Mouse (Mus musculus) left cerebral cortex, adult 18-20 months (tissue): ENCODE measurements around the gene Mysm1. TPM values are rescaled to one million over a fixed set of nuclear protein-coding genes. Genes with fewer than 3 reads are reported as not detected.

Experiments used
- DNase-seq, 2 experiments: peaks; one replicate each; pipeline ENCODE4 v3.0.0; 2021 to 2022; ENCODE audit warnings: low spot score in 2 of 2, mixed read lengths in 1 of 2
- long read RNA-seq, 2 experiments: library from polyadenylated mRNA; stranded (forward); transcript quantifications; one replicate each; pipeline ENCODE4 v2.0.0; 2021
- total RNA-seq, 2 experiments: library from RNA; stranded (reverse); gene quantifications; 2 replicates each; pipeline ENCODE4 v1.2.3; 2021

Mysm1 gene
- 10 to 100 TPM; 33.0 to 34.0 TPM for total RNA-seq
- long read RNA-seq, experiment 1, full-length matches to known transcripts, result 2 of 6 reads
- long read RNA-seq, experiment 1, partial matches to known transcripts, result 1 of 6 reads
- long read RNA-seq, experiment 1, other reads (novel, unspliced or antisense), result 3 of 6 reads
- long read RNA-seq, experiment 2, partial matches to known transcripts, result 0 of 8 reads
- long read RNA-seq, experiment 2, other reads (novel, unspliced or antisense), result 6 of 8 reads

DNA sequence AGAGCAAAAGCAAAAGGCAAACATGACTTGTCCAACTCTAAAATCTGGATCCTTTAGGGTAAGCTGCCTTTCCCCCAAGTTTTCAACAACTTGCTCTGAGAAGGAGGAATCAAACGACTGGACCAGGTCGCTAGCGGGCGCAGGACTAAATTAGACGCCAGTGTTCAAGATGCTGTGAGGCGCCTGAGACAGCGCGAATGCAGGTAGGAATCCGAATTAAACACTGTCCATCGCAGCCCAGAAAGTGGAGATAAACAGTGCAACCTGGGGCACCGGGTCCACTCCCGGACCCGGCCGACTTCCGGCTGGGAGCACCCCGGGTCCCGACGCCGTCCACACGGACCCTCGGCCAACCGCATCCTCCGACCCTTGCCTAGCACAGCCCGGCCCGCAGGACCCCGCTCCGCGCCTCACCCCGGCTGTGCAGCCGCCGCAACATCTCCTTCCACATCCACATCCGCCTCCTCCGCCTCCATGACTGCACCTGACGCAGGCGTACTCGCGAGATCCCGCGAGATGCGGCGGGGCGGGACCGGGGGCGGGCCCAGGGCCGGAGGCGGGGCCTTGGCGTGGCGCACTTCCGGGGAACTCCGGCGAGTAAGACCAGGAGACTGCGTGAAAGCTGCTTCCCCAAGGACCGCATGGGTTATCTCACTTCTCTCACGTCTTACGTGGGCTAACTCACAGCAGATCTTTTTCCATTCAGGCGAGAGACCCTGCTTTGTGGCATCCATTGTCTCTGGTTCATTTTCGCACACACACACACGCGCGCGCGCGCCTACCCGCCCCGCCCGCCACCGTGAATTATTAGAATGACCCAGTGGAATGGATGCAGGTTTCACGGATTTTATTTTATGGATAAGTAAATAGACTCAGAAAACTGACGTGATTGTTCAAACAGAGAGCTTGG lies at the start of gene Mysm1:
Mysm1 (minus strand) TSS at position 511 of the 910 bp plus-strand sequence.
- peak; percentile 94 to 95 for DNase-seq

DNA sequence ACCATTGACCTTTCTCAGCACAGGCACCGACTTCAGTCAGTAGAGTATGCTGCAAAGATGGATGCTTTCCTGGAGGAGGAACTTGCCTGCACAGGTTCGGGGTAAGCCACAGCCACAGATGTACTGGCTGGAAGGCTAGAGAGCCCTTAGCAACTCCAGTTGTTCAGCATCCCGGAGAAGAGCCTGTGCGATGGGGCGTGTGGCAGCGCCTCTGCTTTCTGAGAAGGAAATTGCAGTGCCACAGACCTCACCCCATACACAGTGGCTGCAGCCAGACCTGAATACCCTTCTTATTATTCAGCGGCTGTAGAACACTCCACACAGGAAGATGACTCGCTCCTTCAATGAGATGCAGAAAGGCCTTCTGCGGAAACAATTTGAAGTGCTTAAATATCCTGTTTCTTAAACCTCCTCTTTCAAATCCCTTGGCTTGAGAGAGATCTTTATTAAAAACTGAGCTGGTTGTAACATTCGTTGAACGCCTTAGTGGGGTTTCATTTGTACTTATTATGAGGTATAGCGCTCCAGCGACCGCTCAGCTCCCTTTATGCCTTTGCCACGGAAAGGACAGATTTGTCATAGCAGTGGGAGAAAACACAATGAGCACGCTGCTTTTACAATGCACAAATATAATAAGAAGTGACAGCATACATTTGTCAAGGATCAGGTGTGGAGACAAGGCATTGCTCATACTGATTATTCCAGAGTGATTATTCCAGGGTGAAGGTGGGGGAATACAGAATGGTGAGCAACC lies 47.1 kb upstream of the Mysm1 start:
- DNase-seq, result no peak

DNA sequence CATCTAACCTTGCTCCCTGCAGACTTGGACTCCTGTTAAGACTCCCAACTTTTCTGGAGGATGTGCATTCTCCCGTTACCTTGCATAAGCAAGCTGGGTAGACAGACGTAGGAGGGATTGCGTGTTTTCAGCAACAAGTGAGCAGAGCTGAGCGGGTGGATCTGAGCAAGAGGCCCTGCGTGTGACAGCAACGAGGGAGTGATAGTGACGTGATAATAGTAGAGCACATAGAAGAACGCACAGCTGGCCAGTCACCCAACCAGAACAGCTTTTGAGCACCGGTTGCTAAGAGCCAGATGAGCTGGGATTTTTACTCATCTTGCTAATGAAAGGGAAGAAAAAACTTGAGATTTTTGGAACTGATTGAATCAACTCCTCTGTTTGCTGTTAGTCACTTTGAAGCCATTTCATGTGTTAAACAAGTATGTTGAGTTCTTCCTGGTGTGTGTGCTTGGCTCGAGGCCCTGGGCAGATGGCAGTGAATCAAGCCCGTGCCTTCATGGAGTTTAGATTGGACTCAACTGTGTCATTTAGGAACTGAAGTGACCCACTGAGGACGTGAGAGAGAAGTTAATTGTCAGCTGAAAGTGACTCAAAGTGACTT lies 44.6 kb upstream of the Mysm1 start:
- DNase-seq, result peak in 1 of 2 experiments; percentile 19

DNA sequence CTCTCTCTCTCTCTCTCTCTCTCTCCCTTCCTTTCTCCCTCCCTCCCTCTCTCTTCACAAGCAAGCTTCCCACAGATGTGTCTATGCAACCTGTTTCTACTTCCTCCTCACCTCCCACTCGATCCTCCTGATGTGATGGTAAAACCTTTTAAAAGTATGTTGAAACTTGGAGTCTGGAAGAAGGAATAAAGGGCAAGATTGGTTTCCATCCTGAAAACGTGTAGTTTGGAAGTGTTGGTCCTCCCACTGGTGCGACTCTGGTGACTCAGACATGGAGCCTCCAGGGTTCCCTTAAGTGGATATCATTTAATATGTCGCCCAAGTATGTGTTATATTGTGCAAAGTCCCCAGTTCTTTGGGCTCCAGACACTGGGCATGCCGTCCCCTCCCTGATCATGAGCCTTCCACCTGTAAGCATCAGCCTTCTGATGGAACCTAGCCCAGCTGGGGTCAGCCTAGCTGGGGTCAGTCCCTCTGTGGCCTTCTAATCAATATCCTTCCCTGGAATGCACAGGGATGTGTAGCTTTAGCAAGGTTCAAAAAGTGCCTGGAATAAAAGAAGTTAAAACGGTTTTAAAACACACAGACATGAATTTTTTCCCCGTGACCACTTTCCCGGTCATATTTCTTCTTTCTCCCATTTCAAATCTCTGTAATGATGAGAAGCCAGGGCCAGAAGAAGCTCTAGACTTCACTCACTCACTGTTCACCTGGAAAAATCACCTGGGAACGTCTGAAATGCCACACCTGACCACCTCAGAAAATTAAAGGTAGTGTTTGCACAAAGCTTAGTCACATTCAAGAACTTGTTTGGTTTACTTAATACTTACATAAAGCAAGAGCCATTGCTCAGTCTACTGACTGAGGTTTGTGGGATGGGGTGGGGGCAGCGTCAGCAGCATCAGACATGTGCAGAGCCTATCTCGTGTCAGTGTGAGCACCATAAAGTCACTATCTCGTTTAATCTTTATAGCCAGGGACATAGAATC lies 43.0 kb upstream of the Mysm1 start:
- DNase-seq, result peak; percentile 8 to 18

DNA sequence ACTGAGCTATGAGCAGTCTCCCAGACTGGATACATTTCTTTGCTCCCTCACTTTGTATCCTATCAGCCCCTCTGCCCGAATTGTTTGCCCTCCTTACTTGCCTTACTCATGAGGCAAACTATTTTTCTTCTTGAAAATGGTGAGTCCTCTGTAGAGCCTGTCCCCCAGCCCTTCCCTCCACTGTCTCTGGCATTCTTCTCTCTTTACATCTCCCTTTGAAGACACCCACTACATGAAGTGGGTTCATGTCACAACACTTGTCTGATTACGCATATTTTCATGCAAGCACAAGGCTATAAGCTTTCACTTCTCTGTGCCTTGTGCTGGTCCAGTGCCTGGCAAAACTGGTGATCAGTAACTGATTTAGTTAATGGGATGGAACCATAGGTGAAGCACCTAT lies 41.3 kb upstream of the Mysm1 start:
- no peak for DNase-seq

DNA sequence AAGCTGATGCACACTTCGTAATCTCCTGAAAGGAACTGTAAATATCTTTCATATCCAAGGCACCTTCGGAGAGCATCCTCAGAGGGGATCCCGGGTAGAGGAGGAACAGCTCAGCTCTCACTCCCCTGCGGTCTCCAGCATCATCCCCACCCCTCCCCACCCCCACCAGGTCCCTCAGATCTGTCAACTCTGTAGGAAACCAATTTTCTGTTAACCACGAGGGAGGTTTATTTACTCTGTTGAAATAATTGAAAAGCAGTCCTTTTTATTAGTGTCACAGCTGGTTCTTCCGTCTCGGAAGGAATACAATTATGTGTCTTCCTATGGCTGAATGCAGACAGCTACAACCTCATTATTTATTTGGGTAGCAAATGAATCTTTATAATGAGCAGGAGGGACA lies 39.3 kb upstream of the Mysm1 start:
- DNase-seq, result no peak

DNA sequence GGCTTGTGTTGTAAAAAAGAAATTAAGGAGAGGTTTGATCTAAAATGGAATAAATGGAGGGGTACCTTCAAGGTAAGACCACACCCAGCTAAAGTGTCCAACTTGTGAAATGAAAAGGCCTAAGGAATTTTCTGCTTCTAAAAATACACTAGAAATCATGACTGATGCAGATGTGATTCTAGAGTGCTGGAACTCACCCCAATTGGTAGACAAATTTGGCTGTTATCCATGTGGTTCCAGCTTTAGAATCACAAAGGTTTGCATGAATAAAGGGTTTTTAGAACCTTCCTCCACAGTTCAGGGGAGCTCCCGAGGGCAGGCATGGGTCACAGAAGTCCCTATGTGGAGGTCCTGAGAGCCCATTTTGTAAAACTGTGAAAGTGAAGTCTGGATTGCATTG lies 33.8 kb upstream of the Mysm1 start:
- DNase-seq, result no peak

DNA sequence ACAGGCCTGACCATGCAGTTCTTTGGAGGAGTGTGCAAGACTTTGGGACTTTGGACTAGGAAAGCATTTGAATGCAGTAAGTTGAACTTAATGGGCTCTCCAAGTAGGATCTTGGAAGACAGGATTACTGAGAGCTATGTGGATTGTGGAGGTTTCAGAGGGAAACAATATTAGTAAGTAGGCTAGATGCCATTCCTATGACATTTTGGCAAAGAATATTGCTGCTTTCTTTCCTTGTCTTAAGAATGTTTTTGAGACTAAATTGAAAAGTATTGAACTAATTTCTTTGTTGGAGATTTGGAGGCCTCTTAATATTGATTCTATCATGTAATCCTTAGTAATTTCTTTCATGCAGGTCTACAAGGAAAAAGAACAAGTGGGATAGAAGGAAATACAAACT lies 33.4 kb upstream of the Mysm1 start:
- no peak for DNase-seq

DNA sequence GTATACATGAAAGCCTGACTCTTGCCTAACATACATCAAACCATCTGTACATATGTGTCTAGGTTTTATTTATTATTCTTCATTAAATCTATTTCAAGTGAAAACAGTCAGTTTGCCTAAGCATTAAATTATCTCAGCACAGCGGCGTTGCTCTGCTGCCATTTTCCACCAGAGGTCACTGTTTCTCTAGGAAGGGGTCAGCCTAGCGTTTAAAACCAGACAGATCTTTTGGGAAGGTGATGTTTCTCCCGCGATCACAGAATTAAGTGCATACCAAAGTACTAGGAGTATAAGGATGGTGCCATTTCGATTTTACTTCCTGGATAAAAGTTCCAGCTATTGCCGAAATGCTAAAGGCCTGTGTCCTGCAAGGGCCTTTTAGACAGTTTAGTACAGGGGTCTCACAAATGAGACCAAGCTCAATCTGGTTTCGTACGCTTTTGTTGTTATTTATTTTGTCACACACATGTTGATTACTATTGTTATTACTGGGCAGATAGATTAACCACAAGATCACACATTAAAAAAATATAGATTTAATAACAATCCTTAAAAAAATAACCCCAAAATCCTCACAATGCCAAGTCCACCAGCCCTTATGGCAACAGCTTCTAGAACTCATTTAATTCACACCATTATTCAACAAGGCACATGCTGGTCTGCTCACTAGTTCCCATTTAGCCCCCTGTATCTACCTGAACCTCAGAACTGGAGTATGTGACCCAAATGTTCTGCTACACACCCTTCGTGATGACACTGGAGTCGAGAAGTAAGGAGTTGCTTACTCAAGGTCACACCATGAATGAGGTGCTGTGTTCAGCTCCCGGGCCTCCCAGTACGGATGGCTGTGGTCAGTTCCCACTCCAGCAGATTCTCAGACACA lies 29.5 kb upstream of the Mysm1 start:
- peak; percentile 78 to 86 for DNase-seq

DNA sequence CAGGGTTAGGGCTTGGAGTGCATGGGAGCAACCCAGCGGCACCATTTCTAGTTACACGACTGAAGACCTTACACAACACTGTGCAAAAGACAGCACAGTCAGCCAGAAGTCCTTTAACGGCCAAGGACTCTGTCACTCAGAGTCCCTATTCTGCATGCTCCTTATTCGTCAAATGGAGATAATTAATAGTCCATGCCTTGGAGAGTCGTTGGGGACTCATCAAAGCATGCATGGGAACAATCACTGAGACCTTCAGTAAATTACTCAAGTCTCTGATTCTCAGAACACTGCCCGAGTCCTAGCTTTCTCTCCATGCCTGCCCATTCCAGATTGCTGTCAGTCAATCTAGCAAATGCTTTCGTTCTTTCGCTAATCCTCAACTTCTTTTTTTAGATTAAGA lies 28.9 kb upstream of the Mysm1 start:
- DNase-seq, result no peak

DNA sequence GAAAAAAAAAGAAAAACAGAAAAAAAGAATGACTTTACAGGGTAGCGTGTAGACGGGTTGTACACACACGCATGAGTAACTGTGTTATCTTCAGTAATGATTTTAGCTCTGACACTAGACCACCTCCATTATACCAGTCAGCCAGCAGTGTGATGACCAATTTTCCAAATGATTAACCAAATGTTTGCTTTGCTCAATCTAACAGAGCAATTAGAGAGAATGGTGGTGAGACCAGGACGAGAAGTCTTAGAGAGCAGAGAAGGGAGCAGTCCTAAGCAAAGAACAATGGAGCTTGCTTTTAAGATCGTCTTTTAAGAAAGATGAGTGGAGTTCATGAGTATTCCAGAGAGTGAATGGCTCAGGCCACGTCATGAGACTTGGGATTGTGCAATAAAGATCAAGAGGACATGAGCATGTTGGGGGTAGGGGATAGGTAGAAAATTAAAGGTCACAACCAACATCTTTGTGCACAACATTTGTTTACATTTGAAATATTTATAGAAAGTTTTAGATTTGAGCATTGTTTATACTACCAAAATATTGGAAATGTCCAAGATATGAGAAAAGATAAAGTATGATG lies 26.4 kb upstream of the Mysm1 start:
- DNase-seq, result no peak

DNA sequence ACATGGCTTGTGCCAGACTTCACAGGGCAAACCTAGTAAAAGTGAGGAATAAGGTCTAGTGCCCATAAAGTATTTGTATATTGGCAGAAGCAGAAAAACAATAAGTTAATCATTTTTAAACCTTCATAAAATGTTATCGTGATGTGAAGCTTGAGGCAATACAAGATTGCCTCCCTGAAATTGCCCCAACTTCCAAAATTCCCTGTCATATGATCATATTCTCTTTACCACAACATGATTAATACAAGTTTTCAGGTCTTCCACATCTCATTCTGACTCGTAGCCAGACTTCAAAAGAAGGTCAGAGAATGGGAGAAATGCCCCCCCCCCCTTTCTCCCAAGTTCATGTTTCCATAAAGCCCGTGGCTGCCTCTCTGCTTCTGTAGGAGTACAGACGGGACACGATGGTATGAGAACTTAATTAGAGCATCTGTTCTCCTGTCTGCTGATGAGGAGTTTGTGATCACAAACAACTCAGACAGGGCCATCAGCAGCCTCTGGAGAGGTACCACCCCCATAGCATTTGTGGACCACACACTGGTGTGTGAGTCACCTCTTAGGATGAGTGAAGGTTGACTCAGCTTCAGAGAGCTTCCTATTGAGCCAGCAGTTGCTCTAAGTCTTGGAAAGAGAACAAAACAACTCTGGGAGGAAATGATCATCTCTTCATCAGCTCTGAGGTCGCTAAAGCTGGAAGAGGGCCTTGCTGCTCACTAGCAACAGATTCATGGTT lies 22.3 kb upstream of the Mysm1 start:
- peak; percentile 19 to 26 for DNase-seq

DNA sequence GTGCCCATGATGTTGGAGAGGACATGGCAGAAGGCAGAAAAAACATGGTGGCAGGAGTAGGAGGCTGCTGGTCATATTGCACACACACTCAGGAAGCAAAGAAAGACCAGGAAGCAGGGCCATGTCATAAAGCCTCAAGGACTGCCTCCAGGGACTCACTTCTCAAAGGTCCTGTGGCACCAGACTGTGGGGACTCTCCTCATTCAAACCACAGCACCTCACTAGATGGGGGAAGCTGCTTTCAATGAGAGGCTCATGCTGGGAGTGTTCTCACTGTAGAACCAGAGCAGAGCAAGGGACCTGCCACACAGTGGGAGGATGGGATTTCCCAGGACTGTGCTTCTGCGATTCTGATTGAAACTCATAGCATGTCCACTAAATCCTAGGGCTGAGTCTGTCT lies 21.2 kb upstream of the Mysm1 start:
- DNase-seq, result no peak

DNA sequence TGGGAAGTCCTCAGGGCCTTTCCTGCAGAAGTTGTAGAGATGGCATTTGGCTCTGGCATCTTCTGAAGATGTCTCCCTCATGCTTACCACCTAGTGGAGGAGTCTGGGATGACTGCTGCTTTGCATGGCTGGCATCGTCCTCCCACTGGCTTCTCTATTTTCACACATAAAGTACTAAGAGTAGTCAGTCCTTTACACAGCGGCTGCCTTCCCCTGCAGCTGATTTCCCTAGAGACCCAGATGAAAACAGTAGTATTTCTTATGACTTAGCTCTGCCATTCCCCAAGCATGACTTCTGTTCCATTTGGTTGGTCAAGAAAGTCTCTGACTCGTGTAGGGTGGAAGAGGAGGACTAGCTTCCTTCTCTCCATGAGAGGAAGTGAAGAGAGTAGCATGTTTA lies 20.3 kb upstream of the Mysm1 start:
- peak; percentile 50 to 60 for DNase-seq

DNA sequence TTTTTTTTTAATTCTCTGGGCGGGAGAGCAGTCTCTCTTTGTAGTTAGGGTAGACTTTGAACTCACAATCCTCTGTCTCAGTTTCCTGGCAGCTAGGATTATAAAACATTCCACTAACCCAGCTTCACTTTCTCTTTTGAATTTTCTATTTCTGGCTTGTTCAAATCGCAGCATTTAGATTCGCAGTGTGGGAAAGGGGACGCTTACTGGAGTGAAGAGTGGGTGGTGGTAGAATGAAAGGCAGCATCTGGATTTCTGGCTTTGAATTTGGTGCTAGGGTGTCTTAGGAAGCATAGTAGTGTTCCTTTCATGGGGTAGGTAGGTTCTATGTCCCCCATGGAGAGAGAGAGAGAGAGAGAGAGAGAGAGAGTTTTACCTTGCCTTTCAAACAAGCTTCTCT lies 17.0 kb upstream of the Mysm1 start:
- peak in 1 of 2 experiments; percentile 11 for DNase-seq

DNA sequence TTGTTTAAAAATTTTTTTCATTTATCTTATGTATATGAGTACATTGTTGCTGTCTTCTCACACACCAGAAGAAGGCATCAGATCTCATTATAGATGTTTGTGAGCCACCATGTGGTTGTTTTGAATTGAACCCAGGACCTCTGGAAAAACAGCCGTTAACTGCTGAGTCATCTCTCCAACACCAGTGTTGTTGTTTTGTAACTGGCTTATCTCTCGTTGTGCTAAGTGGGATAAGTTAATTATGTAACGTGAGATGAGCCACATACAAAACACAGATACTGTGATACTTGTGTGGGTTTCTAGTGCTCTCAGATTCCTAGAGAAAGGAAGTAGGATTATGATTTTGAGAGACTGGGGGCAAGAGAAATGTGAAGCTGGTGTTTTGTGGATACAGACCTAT lies 11.3 kb upstream of the Mysm1 start:
- DNase-seq, result no peak

DNA sequence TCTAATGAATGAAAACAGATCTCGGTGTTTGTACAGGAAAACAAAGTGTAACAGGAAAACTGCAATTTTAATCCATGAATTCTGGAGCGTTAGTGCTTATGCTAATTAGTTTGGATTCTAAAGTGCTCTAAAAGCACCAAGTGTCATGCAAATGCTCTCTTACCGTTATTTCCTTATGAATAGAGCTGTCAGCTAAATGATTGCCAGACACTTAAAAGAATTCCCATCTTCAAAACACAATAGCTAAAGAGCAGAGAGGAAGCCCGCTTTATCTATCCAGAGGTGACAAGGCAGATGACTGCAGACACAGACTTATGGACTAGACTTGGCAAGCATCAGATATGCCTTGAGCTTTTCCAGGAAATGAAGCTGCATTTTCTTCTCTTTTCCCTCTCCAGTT lies 8.8 kb upstream of the Mysm1 start:
- DNase-seq, result no peak

DNA sequence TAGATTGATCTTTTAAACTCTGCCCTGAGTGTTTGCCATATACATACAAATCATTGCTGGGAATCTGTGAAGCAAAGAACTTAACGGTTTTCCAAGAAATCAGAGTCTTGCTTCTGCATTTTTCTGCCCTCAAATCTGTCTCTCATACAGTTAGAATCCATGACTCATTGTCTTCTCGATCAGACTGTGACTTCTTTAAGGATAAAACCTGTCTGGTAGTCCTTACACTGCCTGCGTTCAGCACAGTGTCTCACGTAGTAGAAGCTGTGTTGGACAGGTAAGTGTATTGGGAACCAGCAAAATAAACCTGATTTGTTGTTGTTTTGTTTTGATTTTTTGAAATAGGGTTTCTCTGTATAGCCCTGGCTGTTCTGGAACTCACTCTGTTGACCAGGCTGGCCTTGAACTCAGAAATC lies 608 bp upstream of the Mysm1 start:
- no peak for DNase-seq
